Mouse (Mus musculus): ENCODE data around the gene Daxx. TPM values are rescaled to one million over a fixed set of nuclear protein-coding genes. Genes with fewer than 3 reads are reported as not detected.

Daxx gene
- polyA plus RNA-seq, 1 experiment from 2014 or later: 55.0 TPM

- ATAC-seq (replicated peaks; ENCODE audit: insufficient number of reproducible peaks, low FRiP score, low TSS enrichment, low read depth) (no peak), DNase-seq (ENCODE audit: low spot score) (peak; percentile 46)
- Histone ChIP-seq H3K4me1 (ENCODE audit: control insufficient read depth, insufficient read depth, low read length) (peaks cover 2% of the 10 kb centered on the region), H3K4me3 (ENCODE audit: low read depth, low read length) (peak overlapping the region; percentile 51), H3K27me3 (ENCODE audit: control insufficient read depth, insufficient read depth, low read length) (no peaks in the 10 kb centered on the region), H3K9me3 (replicated peaks; ENCODE audit: control insufficient read depth, low read length) (no peaks in the 10 kb centered on the region), H3K4me2 (ENCODE audit: low read depth, low read length) (peak overlapping the region; percentile 96), H3K9ac (replicated peaks; ENCODE audit: low read length) (peak overlapping the region; percentile 69), H3K27ac (replicated peaks; ENCODE audit: low read depth, low read length) (no peak overlapping the region; the same call in 1 of the 2 replicates), H3K36me3 (replicated peaks; ENCODE audit: control insufficient read depth, insufficient read depth, low read depth, low read length) (no peaks in the 10 kb centered on the region)
- WGBS: under 1% methylated on average over 52 of the region's 52 CpGs
Observed at GRCm38 (mm10) chr17:33919351-33920281, 10.4 kb downstream of the Daxx start.

- peak; percentile 42 for ATAC-seq (replicated peaks; ENCODE audit: insufficient number of reproducible peaks, low FRiP score, low TSS enrichment, low read depth)
Observed at GRCm38 (mm10) chr17:33920282-33921097, 11.3 kb downstream of the Daxx start.

DNA sequence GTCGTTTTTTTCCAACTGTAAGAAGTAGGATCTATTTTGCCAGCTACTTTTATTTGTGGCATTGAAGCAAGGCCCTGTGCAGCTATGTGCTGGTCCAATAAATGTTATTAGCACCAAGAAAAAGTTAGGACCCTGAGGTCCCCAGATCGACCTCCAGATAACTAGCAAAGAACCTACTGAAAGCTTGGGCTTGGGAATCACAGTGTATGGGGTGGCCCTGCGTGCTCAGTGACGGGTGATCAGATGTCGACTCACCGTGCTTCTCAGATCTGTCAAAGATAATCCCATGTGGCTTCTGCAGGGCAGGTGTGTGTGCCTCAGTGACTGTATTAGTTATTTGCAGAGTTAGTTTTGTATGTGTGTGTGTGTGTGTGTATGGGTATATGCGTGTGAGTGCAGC lies 12.1 kb downstream of the Daxx start:
- Histone ChIP-seq H3K9me3 (replicated peaks; ENCODE audit: control insufficient read depth, low read length) (no peaks in the 10 kb centered on the region), H3K4me3 (ENCODE audit: low read depth, low read length) (no peak overlapping the region), H3K36me3 (replicated peaks; ENCODE audit: control insufficient read depth, insufficient read depth, low read depth, low read length) (no peaks in the 10 kb centered on the region), H3K27ac (replicated peaks; ENCODE audit: low read depth, low read length) (no peak overlapping the region), H3K4me2 (ENCODE audit: low read depth, low read length) (no peak overlapping the region), H3K4me1 (ENCODE audit: control insufficient read depth, insufficient read depth, low read length) (peaks cover 2% of the 10 kb centered on the region), H3K27me3 (ENCODE audit: control insufficient read depth, insufficient read depth, low read length) (no peaks in the 10 kb centered on the region), H3K9ac (replicated peaks; ENCODE audit: low read length) (no peak overlapping the region)
- ATAC-seq (replicated peaks; ENCODE audit: insufficient number of reproducible peaks, low FRiP score, low TSS enrichment, low read depth) (no peak), DNase-seq (ENCODE audit: low spot score) (no peak)
- 90% methylated on average over 7 of the region's 7 CpGs for WGBS

More at GRCm38 (mm10) chr17:33920282-33921097, 11.3 kb downstream of the Daxx start:
- peak overlapping the region; percentile 51 for H3K4me3 ChIP-seq (ENCODE audit: low read depth, low read length)
- peaks cover 2% of the 10 kb centered on the region for H3K4me1 ChIP-seq (ENCODE audit: control insufficient read depth, insufficient read depth, low read length)
- H3K4me2 ChIP-seq (ENCODE audit: low read depth, low read length): peak overlapping the region; percentile 96
- no peaks in the 10 kb centered on the region for H3K9me3 ChIP-seq (replicated peaks; ENCODE audit: control insufficient read depth, low read length)
- no peak overlapping the region; the same call in 1 of the 2 replicates for H3K27ac ChIP-seq (replicated peaks; ENCODE audit: low read depth, low read length)
- no peaks in the 10 kb centered on the region for H3K27me3 ChIP-seq (ENCODE audit: control insufficient read depth, insufficient read depth, low read length)
- peak; percentile 91 for DNase-seq (ENCODE audit: low spot score)
- H3K36me3 ChIP-seq (replicated peaks; ENCODE audit: control insufficient read depth, insufficient read depth, low read depth, low read length): no peaks in the 10 kb centered on the region
- under 1% methylated on average over 36 of the region's 36 CpGs for WGBS
- H3K9ac ChIP-seq (replicated peaks; ENCODE audit: low read length): peak overlapping the region; percentile 69

- Histone ChIP-seq H3K4me1 (ENCODE audit: control insufficient read depth, insufficient read depth, low read length) (no peaks in the 10 kb centered on the region), H3K9me3 (replicated peaks; ENCODE audit: control insufficient read depth, low read length) (no peaks in the 10 kb centered on the region), H3K36me3 (replicated peaks; ENCODE audit: control insufficient read depth, insufficient read depth, low read depth, low read length) (no peaks in the 10 kb centered on the region), H3K27ac (replicated peaks; ENCODE audit: low read depth, low read length) (no peak overlapping the region), H3K9ac (replicated peaks; ENCODE audit: low read length) (no peak overlapping the region), H3K4me2 (ENCODE audit: low read depth, low read length) (no peak overlapping the region), H3K4me3 (ENCODE audit: low read depth, low read length) (no peak overlapping the region), H3K27me3 (ENCODE audit: control insufficient read depth, insufficient read depth, low read length) (no peaks in the 10 kb centered on the region)
- WGBS: 82% methylated on average over 10 of the region's 10 CpGs
- ATAC-seq (replicated peaks; ENCODE audit: insufficient number of reproducible peaks, low FRiP score, low TSS enrichment, low read depth) (no peak), DNase-seq (ENCODE audit: low spot score) (no peak)
Observed at GRCm38 (mm10) chr17:33924577-33925283, 15.5 kb downstream of the Daxx start.

- Histone ChIP-seq H3K36me3 (replicated peaks; ENCODE audit: control insufficient read depth, insufficient read depth, low read depth, low read length) (no peaks in the 10 kb centered on the region), H3K27ac (replicated peaks; ENCODE audit: low read depth, low read length) (no peak overlapping the region), H3K27me3 (ENCODE audit: control insufficient read depth, insufficient read depth, low read length) (no peaks in the 10 kb centered on the region), H3K9ac (replicated peaks; ENCODE audit: low read length) (no peak overlapping the region), H3K4me2 (ENCODE audit: low read depth, low read length) (no peak overlapping the region), H3K4me1 (ENCODE audit: control insufficient read depth, insufficient read depth, low read length) (no peaks in the 10 kb centered on the region), H3K4me3 (ENCODE audit: low read depth, low read length) (no peak overlapping the region), H3K9me3 (replicated peaks; ENCODE audit: control insufficient read depth, low read length) (no peaks in the 10 kb centered on the region)
- WGBS: 78% methylated on average over 21 of the region's 21 CpGs
- no peak for DNase-seq (ENCODE audit: low spot score)
- ATAC-seq (replicated peaks; ENCODE audit: insufficient number of reproducible peaks, low FRiP score, low TSS enrichment, low read depth): no peak
Observed at GRCm38 (mm10) chr17:33925406-33926116, 16.3 kb downstream of the Daxx start.

DNA sequence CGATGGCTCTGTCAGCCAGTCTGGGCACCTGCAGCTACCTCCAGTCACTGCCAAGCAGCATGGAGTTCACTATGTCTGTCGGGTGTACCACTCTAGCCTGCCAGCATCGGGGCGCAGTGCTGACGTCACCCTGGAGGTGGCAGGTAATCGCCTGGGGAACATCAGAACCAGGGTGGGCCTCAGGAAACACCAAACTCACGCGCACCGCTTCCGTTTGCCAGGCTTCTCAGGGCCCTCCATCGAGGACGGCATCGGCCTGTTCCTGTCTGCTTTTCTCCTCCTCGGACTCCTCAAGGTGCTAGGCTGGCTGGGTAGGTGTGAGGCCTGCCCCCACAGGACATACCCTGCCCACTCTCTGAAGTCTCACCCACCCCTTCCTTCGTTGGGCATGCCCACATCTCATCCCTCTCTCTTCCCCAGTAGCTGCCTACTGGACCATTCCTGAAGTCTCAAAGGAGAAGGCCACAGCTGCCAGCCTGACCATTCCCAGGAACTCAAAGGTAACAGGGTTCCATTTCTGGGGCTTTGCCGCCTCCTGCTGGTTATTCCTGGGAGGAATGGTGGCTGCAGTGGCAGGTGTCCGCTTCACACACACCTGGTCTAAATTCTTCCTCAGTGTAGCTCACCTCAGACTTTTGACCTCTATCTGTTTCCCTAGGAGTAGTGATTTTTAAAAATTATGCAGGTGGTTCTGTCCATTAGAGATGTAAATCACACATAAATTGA lies 17.2 kb downstream of the Daxx start:
- no peak overlapping the region for H3K9ac ChIP-seq (replicated peaks; ENCODE audit: low read length)
- H3K4me2 ChIP-seq (ENCODE audit: low read depth, low read length): no peak overlapping the region
- ATAC-seq (replicated peaks; ENCODE audit: insufficient number of reproducible peaks, low FRiP score, low TSS enrichment, low read depth): no peak
- no peak for DNase-seq (ENCODE audit: low spot score)
- H3K27ac ChIP-seq (replicated peaks; ENCODE audit: low read depth, low read length): no peak overlapping the region
- 70% methylated on average over 17 of the region's 17 CpGs for WGBS
- no peaks in the 10 kb centered on the region for H3K36me3 ChIP-seq (replicated peaks; ENCODE audit: control insufficient read depth, insufficient read depth, low read depth, low read length)
- no peak overlapping the region for H3K4me3 ChIP-seq (ENCODE audit: low read depth, low read length)
- no peaks in the 10 kb centered on the region; the same call in 1 of the 2 replicates for H3K4me1 ChIP-seq (ENCODE audit: control insufficient read depth, insufficient read depth, low read length)
- no peaks in the 10 kb centered on the region for H3K27me3 ChIP-seq (ENCODE audit: control insufficient read depth, insufficient read depth, low read length)
- no peaks in the 10 kb centered on the region for H3K9me3 ChIP-seq (replicated peaks; ENCODE audit: control insufficient read depth, low read length)
